Mouse (Mus musculus) bone marrow macrophage, adult 2 months (primary cell): ENCODE data around the gene H2-K1. TPM values are rescaled to one million over a fixed set of nuclear protein-coding genes. Genes with fewer than 3 reads are reported as not detected.
A peak's percentile ranks its signal among the peaks of the same experiment; 100 is the strongest.

Source experiments
- H3K27ac ChIP-seq: 2 replicates; pipeline ENCODE4 v1.5.1; 2012; ENCODE audit warnings: low read depth, low read length; ENCODE audit not compliant: insufficient read depth
- H3K4me1 ChIP-seq: 2 replicates; pipeline ENCODE4 v1.6.1; 2012; ENCODE audit warnings: low read length; ENCODE audit not compliant: control insufficient read depth, insufficient read depth
- H3K4me3 ChIP-seq: 2 replicates; pipeline ENCODE4 v1.5.1; 2012; ENCODE audit warnings: mild to moderate bottlenecking, low read length, moderate library complexity; ENCODE audit not compliant: insufficient read depth
- CTCF ChIP-seq: IDR thresholded peaks from 2 replicates; pipeline ENCODE4 v1.5.1; 2012; ENCODE audit warnings: low read depth, mild to moderate bottlenecking, low read length, moderate library complexity
- POLR2A ChIP-seq: IDR thresholded peaks from 2 replicates; pipeline ENCODE4 v1.6.1; 2012; ENCODE audit warnings: mild to moderate bottlenecking, low read depth, low read length, borderline replicate concordance
- polyA plus RNA-seq: library from polyadenylated mRNA; stranded (reverse); fragments of >200 nt; gene quantifications from 2 replicates; pipeline ENCODE4 v1.2.4, GENCODE M21; 2012; ENCODE audit not compliant: missing spikeins, insufficient read depth, insufficient read length

Gene H2-K1
- polyA plus RNA-seq, 1 experiment = 2,635 TPM

DNA sequence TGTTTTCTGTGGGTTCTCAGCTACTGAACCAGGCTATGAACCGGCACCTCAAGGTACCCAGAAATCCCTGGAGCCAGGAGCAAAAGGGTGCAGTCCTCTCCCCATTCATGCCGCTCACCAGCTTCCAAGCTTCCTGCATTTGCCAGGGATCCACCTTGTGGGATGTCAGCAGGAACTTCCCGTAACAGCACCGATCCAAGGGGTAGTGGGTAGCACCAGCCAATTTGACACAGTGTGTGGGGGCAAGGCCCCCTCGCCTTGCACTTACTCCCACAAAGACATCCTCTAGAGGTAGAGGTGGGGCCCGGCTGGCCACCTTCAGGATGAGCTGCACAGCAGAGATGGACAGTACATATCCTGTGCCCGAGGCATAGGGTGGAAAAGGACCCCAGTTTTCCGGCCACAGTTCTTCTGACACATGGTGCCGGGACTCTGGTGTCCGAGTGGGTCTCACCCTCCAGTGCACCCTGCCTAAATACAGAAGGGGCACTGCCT is 50.0 kb downstream of the H2-K1 start:
- H3K4me1 ChIP-seq = peaks cover 32% of the 10 kb centered on the region
- peak overlapping the region; percentile 68 for H3K4me3 ChIP-seq
- H3K27ac ChIP-seq = no peak overlapping the region
- TF ChIP-seq CTCF (no peak), POLR2A (no peak)

DNA sequence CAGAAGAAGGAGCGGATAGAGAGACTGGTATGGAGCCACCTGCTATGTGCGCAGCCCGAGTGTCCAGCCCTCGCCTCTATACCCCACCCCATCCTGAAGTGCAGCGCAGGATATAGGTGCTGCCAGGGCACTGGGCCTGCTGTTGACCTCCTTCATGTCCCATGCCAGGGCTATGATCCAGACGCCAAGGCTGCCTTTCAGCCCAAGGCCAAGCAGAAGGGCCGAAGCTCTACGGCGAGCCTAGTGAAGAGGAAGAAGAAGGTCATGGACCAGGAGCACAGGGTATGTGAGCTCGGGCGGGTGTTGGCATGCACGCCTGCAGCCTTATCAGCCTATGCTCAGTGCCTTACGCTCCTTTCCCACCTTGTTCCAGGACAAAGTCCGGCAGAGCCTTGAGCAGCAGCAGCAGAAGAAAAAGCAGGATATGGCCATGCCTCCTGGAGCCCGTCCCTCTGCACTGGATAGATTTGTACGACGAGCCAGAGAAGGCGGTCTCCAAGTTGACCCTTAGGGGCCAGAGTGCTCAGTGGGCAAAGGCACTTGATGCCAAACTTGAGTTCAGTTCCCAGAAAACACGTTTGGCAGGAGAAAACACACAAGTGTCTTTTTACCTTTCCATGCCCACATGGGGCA is 51.1 kb downstream of the H2-K1 start:
- peaks cover 32% of the 10 kb centered on the region for H3K4me1 ChIP-seq
- no peak for TF ChIP-seq POLR2A
- no peak for TF ChIP-seq CTCF

DNA sequence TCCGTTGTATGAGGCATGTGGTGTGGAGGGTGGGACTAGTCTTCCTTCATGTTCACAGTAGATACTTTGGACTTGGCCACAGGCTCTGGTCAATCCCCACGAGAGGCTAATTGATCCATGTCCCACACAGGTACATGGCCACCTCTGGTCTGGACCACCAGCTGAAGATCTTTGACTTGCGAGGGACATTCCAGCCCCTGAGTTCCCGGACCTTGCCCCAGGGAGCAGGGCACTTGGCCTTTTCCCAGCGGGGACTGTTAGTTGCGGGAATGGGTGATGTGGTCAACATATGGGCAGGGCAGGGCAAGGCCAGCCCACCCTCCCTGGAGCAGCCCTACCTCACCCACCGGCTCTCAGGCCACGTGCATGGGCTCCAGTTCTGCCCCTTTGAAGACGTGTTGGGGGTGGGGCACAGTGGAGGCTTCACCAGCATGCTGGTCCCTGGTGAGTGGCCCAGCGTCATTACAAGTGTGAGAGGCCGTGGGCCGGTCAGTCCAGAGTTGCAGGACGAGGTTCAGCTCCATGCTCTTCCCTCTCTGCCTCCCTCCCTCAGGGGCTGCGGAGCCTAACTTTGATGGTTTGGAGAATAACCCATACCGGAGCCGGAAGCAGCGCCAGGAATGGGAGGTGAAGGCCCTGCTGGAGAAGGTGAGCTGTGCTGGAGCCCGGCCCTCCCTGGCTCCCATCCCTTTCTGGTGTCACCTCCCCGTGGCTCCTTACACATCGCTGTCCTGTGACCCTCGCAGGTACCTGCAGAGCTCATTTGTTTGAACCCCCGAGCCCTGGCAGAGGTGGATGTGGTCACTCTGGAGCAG is 51.9 kb downstream of the H2-K1 start:
- Histone ChIP-seq H3K4me1 (peaks cover 29% of the 10 kb centered on the region), H3K27ac (peak overlapping the region; percentile 69), H3K4me3 (no peak overlapping the region)
- TF ChIP-seq POLR2A (no peak), CTCF (no peak)

More for the DNA sequence above, 51.1 kb downstream of the H2-K1 start:
- no peak overlapping the region for H3K4me3 ChIP-seq
- H3K27ac ChIP-seq = no peak overlapping the region

DNA sequence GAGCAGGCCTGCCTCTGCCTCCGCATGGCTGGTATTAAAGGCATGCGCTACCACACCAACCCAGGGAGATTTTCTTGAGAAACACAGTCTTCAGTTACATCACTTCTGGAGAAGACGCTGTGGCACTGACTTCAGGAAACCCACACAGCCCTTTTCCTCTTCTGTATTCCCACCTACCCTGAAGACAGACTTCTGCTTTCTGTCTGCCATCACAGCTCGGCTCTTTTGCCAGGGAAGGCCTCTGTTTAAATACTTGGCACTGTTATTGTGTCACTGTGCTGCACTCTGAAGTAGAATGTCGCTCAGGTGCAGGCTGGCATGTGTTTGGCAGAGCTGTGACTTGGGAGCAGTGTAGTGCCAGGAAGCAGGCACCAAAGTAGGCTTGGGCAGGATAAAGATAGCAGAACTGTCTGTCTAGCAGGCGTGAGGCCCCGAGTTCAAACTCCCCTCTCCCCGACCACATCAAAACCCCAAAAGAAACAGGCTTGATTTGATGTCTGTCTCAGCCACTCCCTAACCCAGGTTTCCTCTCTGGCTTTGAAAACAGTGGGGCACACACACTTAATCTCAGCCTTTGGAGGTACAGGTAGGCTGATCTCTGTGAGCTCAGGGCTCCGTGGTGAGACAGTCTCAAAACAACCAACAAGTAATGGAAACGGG is 52.6 kb downstream of the H2-K1 start:
- TF ChIP-seq CTCF = no peak
- no peak for TF ChIP-seq POLR2A
- Histone ChIP-seq H3K27ac (peak overlapping the region; percentile 69), H3K4me3 (no peak overlapping the region), H3K4me1 (peaks cover 27% of the 10 kb centered on the region)

Other genes starting within 250 kb of the H2-K1 start
- 128 TPM in 2 replicates for gene Rab11b, start 239.8 kb downstream of the H2-K1 start, polyA plus RNA-seq
- gene Angptl4, start 218.5 kb downstream of the H2-K1 start, polyA plus RNA-seq = 8.4 and 11.0 TPM in 2 replicates
- gene Kank3, start 189.8 kb downstream of the H2-K1 start, polyA plus RNA-seq = 27.5 and 33.3 TPM in 2 replicates
- 1,369 and 1,530 TPM in 2 replicates for gene Rps28, start 175.8 kb downstream of the H2-K1 start, polyA plus RNA-seq
- gene Ndufa7, start 175.8 kb downstream of the H2-K1 start, polyA plus RNA-seq = 197 and 199 TPM in 2 replicates
- gene Cd320, start 157.3 kb downstream of the H2-K1 start, polyA plus RNA-seq = 4.4 TPM in 2 replicates
- not detected in 2 replicates for gene Gm7029, start 126.5 kb downstream of the H2-K1 start, polyA plus RNA-seq
- 35.5 and 36.3 TPM in 2 replicates for gene Kifc1, start 109.7 kb downstream of the H2-K1 start, polyA plus RNA-seq
- gene Platr17, start 95.2 kb downstream of the H2-K1 start, polyA plus RNA-seq = 3.5 and 6.4 TPM in 2 replicates
- 58.1 and 69.3 TPM in 2 replicates for gene Daxx, start 90.9 kb downstream of the H2-K1 start, polyA plus RNA-seq
- gene Tapbp, start 84.4 kb downstream of the H2-K1 start, polyA plus RNA-seq = 389 and 454 TPM in 2 replicates
- 21.8 and 24.0 TPM in 2 replicates for gene Zbtb22, start 84.4 kb downstream of the H2-K1 start, polyA plus RNA-seq
- 209 and 216 TPM in 2 replicates for gene Rgl2, start 70.8 kb downstream of the H2-K1 start, polyA plus RNA-seq
- gene Pfdn6, start 60.0 kb downstream of the H2-K1 start, polyA plus RNA-seq = 54.1 and 54.9 TPM in 2 replicates
- gene Wdr46, start 59.7 kb downstream of the H2-K1 start, polyA plus RNA-seq = 10.1 and 10.2 TPM in 2 replicates
- 8.3 and 8.7 TPM in 2 replicates for gene B3galt4, start 48.9 kb downstream of the H2-K1 start, polyA plus RNA-seq
- gene Vps52, start 44.5 kb downstream of the H2-K1 start, polyA plus RNA-seq = 41.3 and 49.7 TPM in 2 replicates
- 1,144 and 1,230 TPM in 2 replicates for gene Rps18, start 44.3 kb downstream of the H2-K1 start, polyA plus RNA-seq
- 22.8 and 22.9 TPM in 2 replicates for gene Ring1, start 24.3 kb upstream of the H2-K1 start, polyA plus RNA-seq
- 64.2 and 78.0 TPM in 2 replicates for gene H2-Ke6, start 27.7 kb upstream of the H2-K1 start, polyA plus RNA-seq
- 62.3 and 70.1 TPM in 2 replicates for gene Slc39a7, start 31.3 kb upstream of the H2-K1 start, polyA plus RNA-seq
- 50.2 and 51.9 TPM in 2 replicates for gene Rxrb, start 31.5 kb upstream of the H2-K1 start, polyA plus RNA-seq
- 0.51 and 0.61 TPM in 2 replicates for gene Col11a2, start 39.1 kb upstream of the H2-K1 start, polyA plus RNA-seq
- gene H2-Oa, start 92.0 kb upstream of the H2-K1 start, polyA plus RNA-seq = 0.88 TPM in 1 of 2 replicates, not detected in the other
- 206 and 214 TPM in 2 replicates for gene H2-DMa, start 119.2 kb upstream of the H2-K1 start, polyA plus RNA-seq
- 156 and 185 TPM in 2 replicates for gene Brd2, start 122.3 kb upstream of the H2-K1 start, polyA plus RNA-seq
- gene H2-DMb2, start 143.0 kb upstream of the H2-K1 start, polyA plus RNA-seq = 3.0 and 4.9 TPM in 2 replicates
- 232 and 258 TPM in 2 replicates for gene H2-DMb1, start 152.7 kb upstream of the H2-K1 start, polyA plus RNA-seq
- 56.2 and 60.8 TPM in 2 replicates for gene Tap1, start 187.2 kb upstream of the H2-K1 start, polyA plus RNA-seq
- 134 TPM in 2 replicates for gene Psmb9, start 187.4 kb upstream of the H2-K1 start, polyA plus RNA-seq
- 201 and 204 TPM in 2 replicates for gene Psmb8, start 197.4 kb upstream of the H2-K1 start, polyA plus RNA-seq
- gene Tap2, start 203.2 kb upstream of the H2-K1 start, polyA plus RNA-seq = 51.8 and 56.6 TPM in 2 replicates
- 1.9 and 2.0 TPM in 2 replicates for gene H2-Ob, start 238.6 kb upstream of the H2-K1 start, polyA plus RNA-seq